Mouse (Mus musculus): ENCODE measurements around the gene Sod1. TPM values are rescaled to one million over a fixed set of nuclear protein-coding genes. Genes with fewer than 3 reads are reported as not detected.

The Sod1 gene
- polyA plus RNA-seq, 2 experiments = 622 to 1,097 TPM

DNA sequence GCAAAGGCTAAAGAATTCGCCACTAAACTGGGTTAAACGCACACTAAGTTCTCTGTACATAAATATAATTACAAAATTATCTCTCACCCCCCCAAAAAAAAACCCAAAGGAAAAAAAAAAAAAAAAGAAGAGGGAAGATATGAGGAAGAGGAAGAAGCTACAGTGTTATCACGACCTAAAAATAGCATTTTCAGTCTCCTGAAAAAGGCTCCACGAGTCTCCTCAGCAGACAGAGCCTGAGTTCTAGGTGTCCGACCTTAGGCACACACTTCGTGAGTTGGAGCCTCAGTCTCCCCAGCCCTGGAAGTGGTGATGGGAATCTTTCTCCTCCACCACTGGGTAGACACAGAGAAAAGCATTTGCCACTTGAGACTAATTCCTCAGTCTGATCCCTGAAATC is 21.9 kb upstream of the Sod1 start:
- DNase-seq (ENCODE audit: low spot score) (no peak), ATAC-seq (ENCODE audit: low FRiP score, low read depth) (no peak)
- 94% methylated on average over 6 of the region's 6 CpGs for WGBS
- Histone ChIP-seq H3K4me3 (replicated peaks; ENCODE audit: low read length) (no peak overlapping the region), H3K27ac (replicated peaks; ENCODE audit: low read depth, low read length) (no peak overlapping the region), H3K9ac (ENCODE audit: low read depth, low read length, severe bottlenecking) (no peak overlapping the region), H3K27me3 (ENCODE audit: control insufficient read depth, insufficient read depth, low read length) (no peaks in the 10 kb centered on the region), H3K4me1 (ENCODE audit: control insufficient read depth, insufficient read depth, low read length) (peaks cover 9% of the 10 kb centered on the region), H3K36me3 (ENCODE audit: control insufficient read depth, insufficient read depth, low read length) (no peaks in the 10 kb centered on the region), H3K4me2 (replicated peaks; ENCODE audit: low read depth, low read length, severe bottlenecking) (no peak overlapping the region), H3K9me3 (ENCODE audit: control insufficient read depth, low read length) (no peaks in the 10 kb centered on the region)
- TF ChIP-seq POLR2A (IDR thresholded peaks at IDR 0.05; ENCODE audit: borderline replicate concordance, extremely low read depth, insufficient read depth, insufficient read length) = no peak

DNA sequence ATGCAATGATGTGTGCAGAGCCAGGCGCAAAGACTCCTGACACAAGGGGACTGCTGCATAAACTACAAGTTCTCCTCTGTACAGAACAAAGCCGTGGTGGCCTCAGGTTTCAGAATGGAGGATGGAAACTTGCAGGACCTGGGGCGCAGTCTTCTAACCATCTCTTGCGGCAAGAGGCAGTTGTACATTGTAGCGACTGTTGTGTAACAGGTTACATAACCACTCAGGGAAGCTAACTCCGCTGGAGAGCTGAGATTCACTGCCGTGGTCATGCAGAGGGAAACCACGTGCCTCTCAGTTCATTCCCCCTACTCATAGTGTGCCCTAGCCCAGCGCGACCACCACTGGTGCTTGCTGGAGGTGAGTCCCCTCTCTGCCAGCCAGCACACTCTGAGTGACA is 21.4 kb upstream of the Sod1 start:
- Histone ChIP-seq H3K4me2 (replicated peaks; ENCODE audit: low read depth, low read length, severe bottlenecking) (no peak overlapping the region), H3K27me3 (ENCODE audit: control insufficient read depth, insufficient read depth, low read length) (no peaks in the 10 kb centered on the region), H3K27ac (replicated peaks; ENCODE audit: low read depth, low read length) (no peak overlapping the region), H3K9ac (ENCODE audit: low read depth, low read length, severe bottlenecking) (no peak overlapping the region), H3K9me3 (ENCODE audit: control insufficient read depth, low read length) (no peaks in the 10 kb centered on the region), H3K4me1 (ENCODE audit: control insufficient read depth, insufficient read depth, low read length) (peaks cover 9% of the 10 kb centered on the region), H3K36me3 (ENCODE audit: control insufficient read depth, insufficient read depth, low read length) (no peaks in the 10 kb centered on the region), H3K4me3 (replicated peaks; ENCODE audit: low read length) (no peak overlapping the region)
- 88% methylated on average over 10 of the region's 10 CpGs for WGBS
- ATAC-seq (ENCODE audit: low FRiP score, low read depth) = no peak
- TF ChIP-seq POLR2A (IDR thresholded peaks at IDR 0.05; ENCODE audit: borderline replicate concordance, extremely low read depth, insufficient read depth, insufficient read length) = no peak
- no peak for DNase-seq (ENCODE audit: low spot score)

DNA sequence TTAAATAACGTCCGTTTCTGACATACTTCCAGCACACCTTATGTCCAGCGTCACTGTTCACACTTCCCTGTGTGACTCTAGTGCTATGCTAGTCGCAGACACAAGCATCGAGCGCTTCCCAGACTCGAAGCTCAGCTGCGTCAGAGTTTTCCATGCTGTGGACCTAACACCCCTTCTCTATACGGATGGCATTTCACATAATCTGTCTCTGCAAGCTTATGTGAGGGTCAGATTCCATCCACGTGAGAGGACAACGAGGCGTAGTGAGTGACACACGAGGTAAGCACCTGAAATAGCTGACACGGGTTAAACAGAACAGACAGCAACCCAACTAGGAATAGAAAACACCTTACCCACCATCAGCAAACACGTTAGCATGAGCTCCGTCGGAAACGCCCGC is 18.4 kb upstream of the Sod1 start:
- ATAC-seq (ENCODE audit: low FRiP score, low read depth) (no peak), DNase-seq (ENCODE audit: low spot score) (no peak)
- no peak overlapping the region for H3K9ac ChIP-seq (ENCODE audit: low read depth, low read length, severe bottlenecking)
- no peaks in the 10 kb centered on the region for H3K9me3 ChIP-seq (ENCODE audit: control insufficient read depth, low read length)
- WGBS = 67% methylated on average over 19 of the region's 19 CpGs
- no peak overlapping the region for H3K27ac ChIP-seq (replicated peaks; ENCODE audit: low read depth, low read length)
- no peak overlapping the region for H3K4me3 ChIP-seq (replicated peaks; ENCODE audit: low read length)
- H3K4me2 ChIP-seq (replicated peaks; ENCODE audit: low read depth, low read length, severe bottlenecking) = no peak overlapping the region
- H3K4me1 ChIP-seq (ENCODE audit: control insufficient read depth, insufficient read depth, low read length) = peaks cover 9% of the 10 kb centered on the region
- H3K27me3 ChIP-seq (ENCODE audit: control insufficient read depth, insufficient read depth, low read length) = no peaks in the 10 kb centered on the region
- no peaks in the 10 kb centered on the region for H3K36me3 ChIP-seq (ENCODE audit: control insufficient read depth, insufficient read depth, low read length)
- no peak for TF ChIP-seq POLR2A (IDR thresholded peaks at IDR 0.05; ENCODE audit: borderline replicate concordance, extremely low read depth, insufficient read depth, insufficient read length)

DNA sequence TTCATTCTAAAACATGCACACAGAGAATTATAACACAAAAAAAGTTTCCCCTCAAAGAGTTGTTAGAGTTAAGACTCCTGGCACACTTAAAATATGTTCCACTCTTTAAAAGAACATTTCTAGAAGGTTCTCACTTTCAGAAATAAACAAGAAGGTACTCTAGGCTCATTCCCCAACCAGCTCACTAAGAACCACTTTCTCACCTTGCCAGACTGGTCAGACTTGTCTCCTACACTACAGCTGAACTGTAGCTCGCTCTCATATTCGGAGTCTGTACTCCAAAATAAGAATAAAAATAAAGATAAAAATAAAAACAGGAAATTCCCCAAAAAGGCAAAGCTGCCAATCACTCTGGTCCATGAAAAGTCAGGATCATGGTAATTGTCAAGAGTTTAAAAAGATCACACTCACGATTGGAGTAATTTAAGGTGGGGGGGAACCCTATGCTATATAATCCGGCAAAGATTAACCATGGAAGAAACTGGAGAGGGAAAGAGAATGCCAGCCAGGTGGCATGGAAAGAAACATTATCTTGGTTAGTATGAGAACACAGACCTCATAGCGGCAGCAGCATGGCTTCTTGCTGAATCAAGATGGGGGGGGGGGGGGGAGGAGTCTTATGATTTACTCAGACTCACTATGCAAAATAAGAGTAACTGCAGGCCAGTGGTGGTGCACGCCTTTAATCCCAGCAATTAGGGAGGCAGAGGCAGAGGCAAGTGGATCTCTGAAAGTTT is 17.2 kb upstream of the Sod1 start:
- no peak for ATAC-seq (ENCODE audit: low FRiP score, low read depth)
- H3K27ac ChIP-seq (replicated peaks; ENCODE audit: low read depth, low read length) = no peak overlapping the region
- H3K4me3 ChIP-seq (replicated peaks; ENCODE audit: low read length) = no peak overlapping the region
- H3K4me1 ChIP-seq (ENCODE audit: control insufficient read depth, insufficient read depth, low read length) = no peaks in the 10 kb centered on the region
- no peak for TF ChIP-seq POLR2A (IDR thresholded peaks at IDR 0.05; ENCODE audit: borderline replicate concordance, extremely low read depth, insufficient read depth, insufficient read length)
- DNase-seq (ENCODE audit: low spot score) = peak; percentile 30
- WGBS = 79% methylated on average over 6 of the region's 6 CpGs
- H3K9me3 ChIP-seq (ENCODE audit: control insufficient read depth, low read length) = no peaks in the 10 kb centered on the region
- no peaks in the 10 kb centered on the region for H3K27me3 ChIP-seq (ENCODE audit: control insufficient read depth, insufficient read depth, low read length)
- H3K36me3 ChIP-seq (ENCODE audit: control insufficient read depth, insufficient read depth, low read length) = no peaks in the 10 kb centered on the region
- H3K4me2 ChIP-seq (replicated peaks; ENCODE audit: low read depth, low read length, severe bottlenecking) = no peak overlapping the region
- no peak overlapping the region for H3K9ac ChIP-seq (ENCODE audit: low read depth, low read length, severe bottlenecking)

DNA sequence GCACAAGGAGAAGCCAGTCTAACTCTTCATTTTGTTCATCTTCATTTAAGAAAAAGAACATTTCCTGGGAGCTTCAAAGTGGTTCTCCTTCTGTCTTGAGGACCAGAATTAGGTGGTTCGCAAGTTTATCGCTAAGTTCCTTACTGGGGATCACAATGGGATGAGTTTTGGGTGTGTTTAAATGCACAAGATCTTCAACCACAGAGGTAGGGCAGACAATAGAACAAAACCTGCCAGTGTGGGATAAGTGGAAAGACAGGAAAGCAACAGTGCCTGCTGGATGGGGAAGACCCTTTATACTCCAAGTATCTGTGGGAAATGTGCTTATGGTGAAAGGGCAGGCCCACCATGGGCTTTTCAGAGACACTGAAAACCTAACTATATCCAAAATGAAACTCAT is 15.7 kb upstream of the Sod1 start:
- 85% methylated on average over 2 of the region's 2 CpGs for WGBS
- DNase-seq (ENCODE audit: low spot score) = no peak
- no peak overlapping the region for H3K27ac ChIP-seq (replicated peaks; ENCODE audit: low read depth, low read length)
- no peak overlapping the region for H3K9ac ChIP-seq (ENCODE audit: low read depth, low read length, severe bottlenecking)
- ATAC-seq (ENCODE audit: low FRiP score, low read depth) = no peak
- H3K4me2 ChIP-seq (replicated peaks; ENCODE audit: low read depth, low read length, severe bottlenecking) = no peak overlapping the region
- TF ChIP-seq POLR2A (IDR thresholded peaks at IDR 0.05; ENCODE audit: borderline replicate concordance, extremely low read depth, insufficient read depth, insufficient read length) = no peak
- H3K4me1 ChIP-seq (ENCODE audit: control insufficient read depth, insufficient read depth, low read length) = no peaks in the 10 kb centered on the region
- no peaks in the 10 kb centered on the region for H3K36me3 ChIP-seq (ENCODE audit: control insufficient read depth, insufficient read depth, low read length)
- H3K27me3 ChIP-seq (ENCODE audit: control insufficient read depth, insufficient read depth, low read length) = no peaks in the 10 kb centered on the region
- H3K9me3 ChIP-seq (ENCODE audit: control insufficient read depth, low read length) = no peaks in the 10 kb centered on the region
- no peak overlapping the region for H3K4me3 ChIP-seq (replicated peaks; ENCODE audit: low read length)
